Mouse (Mus musculus) hindbrain, embryonic 12.5 days (tissue): Measurements from ENCODE around the gene Pcsk4. TPM values are rescaled to one million over a fixed set of nuclear protein-coding genes. Genes with fewer than 3 reads are reported as not detected.

Source experiments
- ATAC-seq: fragments of 200-750 bp; cut with Nextera tagmentation; 2 replicates; pipeline ENCODE4 v1.8.0; 2017; ENCODE audit warnings: moderate TSS enrichment; ENCODE audit not compliant: low FRiP score
- H3K27ac ChIP-seq: fragments of 300-500 bp; sonication (generic); 2 replicates; pipeline ENCODE4 v1.5.1; 2016; ENCODE audit warnings: mild to moderate bottlenecking
- H3K27me3 ChIP-seq: fragments of 300-500 bp; sonication (generic); 2 replicates; pipeline ENCODE4 v1.6.1; 2016; ENCODE audit warnings: mild to moderate bottlenecking
- H3K36me3 ChIP-seq: fragments of 300-500 bp; sonication (generic); 2 replicates; pipeline ENCODE4 v1.6.1; 2016; ENCODE audit warnings: mild to moderate bottlenecking
- H3K4me1 ChIP-seq: fragments of 300-500 bp; sonication (generic); 2 replicates; pipeline ENCODE4 v1.6.1; 2016
- H3K4me2 ChIP-seq: fragments of 300-500 bp; sonication (generic); replicated peaks from 2 replicates; pipeline ENCODE4 v1.6.1; 2016; ENCODE audit warnings: mild to moderate bottlenecking
- H3K4me3 ChIP-seq: fragments of 300-500 bp; sonication (generic); 2 replicates; pipeline ENCODE4 v1.5.1; 2016; ENCODE audit warnings: mild to moderate bottlenecking
- H3K9ac ChIP-seq: fragments of 300-500 bp; sonication (generic); 2 replicates; pipeline ENCODE4 v1.6.1; 2016; ENCODE audit warnings: mild to moderate bottlenecking, moderate library complexity
- H3K9me3 ChIP-seq: fragments of 300-500 bp; sonication (generic); replicated peaks from 2 replicates; pipeline ENCODE4 v1.6.1; 2016; ENCODE audit warnings: mild to moderate bottlenecking
- WGBS: fragments of 180-500 bp; shearing (Covaris S2); methylation state at CpG from one replicate; pipeline ENCODE4 v1.1.7; 2016; 5-methylcytosine and 5-hydroxymethylcytosine counted together
- polyA plus RNA-seq: library from polyadenylated mRNA; unstranded; fragments of >200 nt; fragmentation: Nextera tagmentation; extraction: Ambion mirVana; gene quantifications from 2 replicates; pipeline ENCODE4 v1.2.1, GENCODE M21; 2016

Gene Pcsk4
- polyA plus RNA-seq, 1 experiment from 2014 or later = 2.8 TPM

GRCm38 (mm10) chr10:80299824-80300223 is 29.5 kb downstream of the Pcsk4 start:
- no peak for ATAC-seq
- H3K4me2 ChIP-seq = peak overlapping the region; percentile 72
- peak overlapping the region; percentile 99 for H3K27ac ChIP-seq
- peak overlapping the region; percentile 62 for H3K4me3 ChIP-seq
- peaks cover 75% of the 10 kb centered on the region for H3K4me1 ChIP-seq
- H3K36me3 ChIP-seq = peaks cover 17% of the 10 kb centered on the region
- H3K9ac ChIP-seq = peak overlapping the region; percentile 97
- peaks cover 23% of the 10 kb centered on the region; the same call in 1 of the 2 replicates for H3K27me3 ChIP-seq
- H3K9me3 ChIP-seq = no peaks in the 10 kb centered on the region
- 34% methylated on average over 10 of the region's 10 CpGs for WGBS

- Histone ChIP-seq H3K27ac (peak overlapping the region; percentile 99), H3K4me2 (peak overlapping the region; percentile 72), H3K36me3 (peaks cover 17% of the 10 kb centered on the region), H3K4me3 (peak overlapping the region; percentile 62), H3K9me3 (no peaks in the 10 kb centered on the region), H3K4me1 (peaks cover 70% of the 10 kb centered on the region), H3K9ac (peak overlapping the region; percentile 97), H3K27me3 (peaks cover 21% of the 10 kb centered on the region; the same call in 1 of the 2 replicates)
- no peak for ATAC-seq
- WGBS = 5% methylated on average over 15 of the region's 15 CpGs
Observed at GRCm38 (mm10) chr10:80299301-80299700, 30.0 kb downstream of the Pcsk4 start.

- H3K36me3 ChIP-seq = peaks cover 22% of the 10 kb centered on the region
- peaks cover 68% of the 10 kb centered on the region for H3K4me1 ChIP-seq
- peak overlapping the region; percentile 72 for H3K4me2 ChIP-seq
- H3K27ac ChIP-seq = peak overlapping the region; percentile 99
- peak; percentile 70 for ATAC-seq
- peak overlapping the region; percentile 97 for H3K9ac ChIP-seq
- H3K27me3 ChIP-seq = peaks cover 21% of the 10 kb centered on the region; the same call in 1 of the 2 replicates
- H3K4me3 ChIP-seq = peak overlapping the region; percentile 62
- 4% methylated on average over 26 of the region's 26 CpGs for WGBS
- H3K9me3 ChIP-seq = no peaks in the 10 kb centered on the region
Observed at GRCm38 (mm10) chr10:80298571-80299281, 30.6 kb downstream of the Pcsk4 start.

- 77% methylated on average over 8 of the region's 8 CpGs for WGBS
- Histone ChIP-seq H3K27ac (peak overlapping the region; percentile 99), H3K27me3 (peaks cover 21% of the 10 kb centered on the region; the same call in 1 of the 2 replicates), H3K36me3 (peaks cover 24% of the 10 kb centered on the region), H3K9ac (peak overlapping the region; percentile 97), H3K4me3 (peak overlapping the region; percentile 6; the same call in 1 of the 2 replicates), H3K4me1 (peaks cover 69% of the 10 kb centered on the region), H3K4me2 (peak overlapping the region; percentile 72), H3K9me3 (no peaks in the 10 kb centered on the region)
- ATAC-seq = no peak
Observed at GRCm38 (mm10) chr10:80297526-80298133, 31.7 kb downstream of the Pcsk4 start.

GRCm38 (mm10) chr10:80296824-80297223 is 32.5 kb downstream of the Pcsk4 start:
- H3K4me3 ChIP-seq = peak overlapping the region; percentile 47
- peaks cover 17% of the 10 kb centered on the region for H3K36me3 ChIP-seq
- H3K4me2 ChIP-seq = peak overlapping the region; percentile 72
- no peak for ATAC-seq
- H3K9me3 ChIP-seq = no peaks in the 10 kb centered on the region
- H3K9ac ChIP-seq = peak overlapping the region; percentile 97
- peaks cover 61% of the 10 kb centered on the region for H3K4me1 ChIP-seq
- peaks cover 21% of the 10 kb centered on the region; the same call in 1 of the 2 replicates for H3K27me3 ChIP-seq
- WGBS = 84% methylated on average over 5 of the region's 5 CpGs
- H3K27ac ChIP-seq = peak overlapping the region; percentile 95

GRCm38 (mm10) chr10:80295618-80296425 is 33.5 kb downstream of the Pcsk4 start, which contains the start of gene Apc2:
Gene Apc2 (plus strand): TSS chr10:80295977.
- peak within 1 kb of the TSS; percentile 72 for H3K4me2 ChIP-seq
- peak within 1 kb of the TSS; percentile 47 for H3K4me3 ChIP-seq
- H3K36me3 ChIP-seq = peaks cover 17% of the 10 kb centered on the region
- H3K27ac ChIP-seq = peak within 1 kb of the TSS; percentile 95
- WGBS = under 1% methylated on average over 26 of the region's 26 CpGs
- H3K9ac ChIP-seq = peak within 1 kb of the TSS; percentile 97
- H3K4me1 ChIP-seq = peaks cover 55% of the 10 kb centered on the region
- H3K27me3 ChIP-seq = peaks cover 21% of the 10 kb centered on the region; the same call in 1 of the 2 replicates
- H3K9me3 ChIP-seq = no peaks in the 10 kb centered on the region
- ATAC-seq = peak; percentile 64

GRCm38 (mm10) chr10:80294788-80295303 is 34.5 kb downstream of the Pcsk4 start:
- H3K4me3 ChIP-seq = peak overlapping the region; percentile 47; the same call in 1 of the 2 replicates
- no peak for ATAC-seq
- H3K9me3 ChIP-seq = no peaks in the 10 kb centered on the region
- H3K4me2 ChIP-seq = no peak overlapping the region
- H3K27ac ChIP-seq = peak overlapping the region; percentile 95; the same call in 1 of the 2 replicates
- peaks cover 18% of the 10 kb centered on the region; the same call in 1 of the 2 replicates for H3K27me3 ChIP-seq
- no peak overlapping the region for H3K9ac ChIP-seq
- WGBS = 44% methylated on average over 7 of the region's 7 CpGs
- H3K4me1 ChIP-seq = peaks cover 51% of the 10 kb centered on the region
- peaks cover 17% of the 10 kb centered on the region for H3K36me3 ChIP-seq

GRCm38 (mm10) chr10:80294311-80294710 is 35.0 kb downstream of the Pcsk4 start:
- WGBS = 81% methylated on average over 4 of the region's 4 CpGs
- no peaks in the 10 kb centered on the region for H3K9me3 ChIP-seq
- H3K4me2 ChIP-seq = no peak overlapping the region
- H3K4me1 ChIP-seq = peaks cover 47% of the 10 kb centered on the region
- no peak overlapping the region for H3K9ac ChIP-seq
- peaks cover 13% of the 10 kb centered on the region; the same call in 1 of the 2 replicates for H3K27me3 ChIP-seq
- H3K27ac ChIP-seq = no peak overlapping the region
- ATAC-seq = no peak
- peak overlapping the region; percentile 96; the same call in 1 of the 2 replicates for H3K4me3 ChIP-seq
- peaks cover 18% of the 10 kb centered on the region for H3K36me3 ChIP-seq

- WGBS = 31% methylated on average over 14 of the region's 14 CpGs
- Histone ChIP-seq H3K4me2 (peak overlapping the region; percentile 99), H3K9me3 (no peaks in the 10 kb centered on the region), H3K27ac (peak overlapping the region; percentile 90), H3K27me3 (peaks cover 5% of the 10 kb centered on the region; the same call in 1 of the 2 replicates), H3K4me1 (peaks cover 43% of the 10 kb centered on the region), H3K36me3 (peaks cover 27% of the 10 kb centered on the region), H3K9ac (peak overlapping the region; percentile 99), H3K4me3 (peak overlapping the region; percentile 96)
- no peak for ATAC-seq
Observed at GRCm38 (mm10) chr10:80293325-80293724, 36.0 kb downstream of the Pcsk4 start.

GRCm38 (mm10) chr10:80292251-80293146 is 36.8 kb downstream of the Pcsk4 start, which contains the start of gene Rps15:
Gene Rps15 (plus strand): TSS chr10:80292453.
- peaks cover 33% of the 10 kb centered on the region for H3K36me3 ChIP-seq
- peak; percentile 75 for ATAC-seq
- H3K27me3 ChIP-seq = peaks cover under 1% of the 10 kb centered on the region; the same call in 1 of the 2 replicates
- H3K9ac ChIP-seq = peak within 1 kb of the TSS; percentile 99
- peak within 1 kb of the TSS; percentile 90 for H3K27ac ChIP-seq
- H3K4me2 ChIP-seq = peak within 1 kb of the TSS; percentile 99
- no peaks in the 10 kb centered on the region for H3K9me3 ChIP-seq
- H3K4me3 ChIP-seq = peak within 1 kb of the TSS; percentile 96
- under 1% methylated on average over 70 of the region's 72 CpGs for WGBS
- peaks cover 34% of the 10 kb centered on the region for H3K4me1 ChIP-seq

GRCm38 (mm10) chr10:80288657-80289056 is 40.6 kb downstream of the Pcsk4 start:
- H3K9me3 ChIP-seq = no peaks in the 10 kb centered on the region
- no peak overlapping the region for H3K27ac ChIP-seq
- no peak for ATAC-seq
- H3K4me1 ChIP-seq = peaks cover 9% of the 10 kb centered on the region
- peaks cover 59% of the 10 kb centered on the region for H3K36me3 ChIP-seq
- no peak overlapping the region for H3K4me2 ChIP-seq
- H3K27me3 ChIP-seq = no peaks in the 10 kb centered on the region
- H3K9ac ChIP-seq = no peak overlapping the region
- H3K4me3 ChIP-seq = no peak overlapping the region
- WGBS = 77% methylated on average over 8 of the region's 8 CpGs
